Mouse (Mus musculus): ENCODE data around the gene Parp11.

DNA sequence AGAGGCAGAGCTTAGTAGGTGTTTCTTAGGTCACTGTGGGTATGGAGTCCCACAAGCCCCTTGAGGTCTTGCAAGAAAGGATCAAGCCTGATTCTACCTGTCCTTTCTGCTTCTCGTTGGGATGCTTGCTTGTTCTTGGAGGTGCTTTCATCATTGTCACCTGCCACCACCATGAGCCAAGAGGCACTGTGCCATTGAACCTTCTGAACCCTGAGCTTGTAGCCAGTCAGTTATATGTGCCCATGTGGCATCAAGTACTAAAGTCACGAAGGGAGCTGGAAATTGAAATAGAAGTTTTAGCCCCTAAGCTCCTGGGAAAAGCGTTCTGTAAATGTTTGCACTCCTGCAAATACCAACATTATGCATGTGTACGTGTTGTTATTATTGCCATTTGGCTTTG lies 14.9 kb downstream of the Parp11 start:
- TF ChIP-seq CTCF (IDR thresholded peaks at IDR 0.05; ENCODE audit: extremely low read depth, insufficient read depth, insufficient read length, insufficient replicate concordance) (no peak), POLR2A (IDR thresholded peaks at IDR 0.05; ENCODE audit: low read depth, low read length) (no peak)

Measured in spleen, adult 2 months (tissue).